Mouse (Mus musculus) heart, embryonic 11.5 days (tissue): ENCODE measurements around the gene Tfrc. TPM values are rescaled to one million over a fixed set of nuclear protein-coding genes. Genes with fewer than 3 reads are reported as not detected.

Source experiments
- ATAC-seq: fragments of 200-750 bp; cut with Nextera tagmentation; replicated peaks from 2 replicates; pipeline ENCODE4 v1.8.0; 2017; ENCODE audit warnings: moderate library complexity; ENCODE audit not compliant: insufficient number of reproducible peaks, low FRiP score, low TSS enrichment
- H3K27ac ChIP-seq: fragments of 300-500 bp; sonication (generic); 2 replicates; pipeline ENCODE4 v1.5.1; 2014; ENCODE audit warnings: mild to moderate bottlenecking, low read depth, low read length
- H3K27me3 ChIP-seq: fragments of 300-500 bp; sonication (generic); 2 replicates; pipeline ENCODE4 v1.6.1; 2014; ENCODE audit warnings: mild to moderate bottlenecking, low read length, mixed read lengths; ENCODE audit not compliant: control insufficient read depth, insufficient read depth
- H3K36me3 ChIP-seq: fragments of 300-500 bp; sonication (generic); 2 replicates; pipeline ENCODE4 v1.6.1; 2014; ENCODE audit warnings: mild to moderate bottlenecking, low read length, moderate library complexity, mixed read lengths; ENCODE audit not compliant: control insufficient read depth, insufficient read depth
- H3K4me1 ChIP-seq: fragments of 300-500 bp; sonication (generic); 2 replicates; pipeline ENCODE4 v1.6.1; 2014; ENCODE audit warnings: low read length; ENCODE audit not compliant: control insufficient read depth, insufficient read depth
- H3K4me2 ChIP-seq: fragments of 300-500 bp; sonication (generic); 2 replicates; pipeline ENCODE4 v1.6.1; 2014; ENCODE audit warnings: mild to moderate bottlenecking, moderate library complexity
- H3K4me3 ChIP-seq: fragments of 300-500 bp; sonication (generic); 2 replicates; pipeline ENCODE4 v1.5.1; 2014; ENCODE audit warnings: low read depth, low read length
- H3K9ac ChIP-seq: fragments of 300-500 bp; sonication (generic); 2 replicates; pipeline ENCODE4 v1.6.1; 2014; ENCODE audit warnings: mild to moderate bottlenecking, low read depth, low read length, moderate library complexity
- H3K9me3 ChIP-seq: fragments of 300-500 bp; sonication (generic); replicated peaks from 2 replicates; pipeline ENCODE4 v1.6.1; 2016; ENCODE audit warnings: low read length; ENCODE audit not compliant: control insufficient read depth
- WGBS: fragments of 180-500 bp; shearing (Covaris S2); extraction: QIAGEN DNeasy Blood & Tissue Kit; methylation state at CpG from one replicate; pipeline ENCODE4 v1.1.7; 2014; ENCODE audit not compliant: insufficient replicate concordance; 5-methylcytosine and 5-hydroxymethylcytosine counted together
- polyA plus RNA-seq: library from polyadenylated mRNA; unstranded; fragments of >200 nt; fragmentation: Nextera tagmentation; extraction: Ambion mirVana; gene quantifications from 2 replicates; pipeline ENCODE4 v1.2.1, GENCODE M21; 2014

Gene Tfrc
- polyA plus RNA-seq, 1 experiment from 2014 or later, result 66.7 TPM

DNA sequence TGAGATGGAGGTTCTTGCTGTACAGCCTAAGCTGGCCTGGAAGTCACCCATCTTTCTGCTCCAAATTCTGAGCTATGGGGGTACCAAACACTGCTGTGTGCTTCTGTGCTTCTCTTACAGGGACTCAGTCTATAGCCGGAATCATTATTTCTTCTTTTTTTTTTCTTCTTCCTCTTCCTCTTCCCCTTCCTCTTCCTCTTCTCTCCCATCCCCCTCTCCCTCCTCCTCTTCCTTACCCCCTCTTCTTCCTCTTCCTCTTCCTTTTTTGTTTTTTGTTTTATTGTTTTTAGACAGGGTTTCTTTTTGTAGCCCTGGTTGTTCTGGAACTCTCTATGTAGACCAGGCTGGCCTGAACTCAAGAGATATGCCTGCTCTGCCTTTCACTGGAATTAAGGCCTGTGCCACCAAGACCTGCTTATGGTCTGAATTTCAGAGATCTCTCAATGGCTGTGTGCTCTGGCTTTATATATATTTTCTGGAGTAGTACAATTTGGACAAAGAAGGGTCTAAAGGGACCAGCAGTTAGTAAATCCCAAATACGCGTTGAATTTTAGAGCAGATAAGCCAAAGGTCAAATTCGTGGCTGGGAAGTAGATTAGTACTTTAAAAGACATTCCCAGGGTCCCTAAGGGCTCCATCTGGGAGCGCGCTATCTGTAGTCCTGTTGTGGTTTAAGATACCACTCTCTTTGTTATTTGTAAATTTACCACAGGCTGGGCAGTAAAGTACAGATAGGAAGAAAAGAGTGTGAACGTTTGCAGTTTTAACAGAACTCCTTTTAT, 967 bp upstream of the Tfrc start:
- Histone ChIP-seq H3K27ac (peak overlapping the region; percentile 93), H3K9me3 (no peaks in the 10 kb centered on the region), H3K36me3 (no peaks in the 10 kb centered on the region), H3K4me2 (peak overlapping the region; percentile 64), H3K4me1 (no peaks in the 10 kb centered on the region; the same call in 1 of the 2 replicates), H3K27me3 (no peaks in the 10 kb centered on the region), H3K9ac (peak overlapping the region; percentile 96; the same call in 1 of the 2 replicates), H3K4me3 (peak overlapping the region; percentile 87; the same call in 1 of the 2 replicates)
- ATAC-seq, result no peak
- 35% methylated on average over 7 of the region's 7 CpGs for WGBS

DNA sequence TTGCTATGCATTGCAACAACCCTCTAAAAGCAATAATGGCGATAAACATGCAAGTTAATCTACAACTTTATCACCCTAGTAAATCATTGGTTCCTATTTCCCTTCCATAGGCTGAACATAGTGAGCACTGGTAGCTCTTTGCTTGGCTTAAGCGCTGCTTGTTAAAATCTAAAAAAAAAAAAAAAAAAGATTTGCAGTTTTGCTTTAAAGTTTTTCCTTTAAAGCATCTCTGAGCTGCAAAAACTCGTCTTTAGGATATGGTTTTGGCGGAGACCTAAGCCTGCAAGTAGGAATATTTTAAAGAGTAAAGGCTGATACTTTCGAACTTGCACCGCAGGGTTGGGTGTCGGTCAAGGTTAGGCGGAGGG, 392 bp upstream of the Tfrc start:
- WGBS, result 8% methylated on average over 8 of the region's 8 CpGs
- Histone ChIP-seq H3K9me3 (no peaks in the 10 kb centered on the region), H3K9ac (peak overlapping the region; percentile 96; the same call in 1 of the 2 replicates)

DNA sequence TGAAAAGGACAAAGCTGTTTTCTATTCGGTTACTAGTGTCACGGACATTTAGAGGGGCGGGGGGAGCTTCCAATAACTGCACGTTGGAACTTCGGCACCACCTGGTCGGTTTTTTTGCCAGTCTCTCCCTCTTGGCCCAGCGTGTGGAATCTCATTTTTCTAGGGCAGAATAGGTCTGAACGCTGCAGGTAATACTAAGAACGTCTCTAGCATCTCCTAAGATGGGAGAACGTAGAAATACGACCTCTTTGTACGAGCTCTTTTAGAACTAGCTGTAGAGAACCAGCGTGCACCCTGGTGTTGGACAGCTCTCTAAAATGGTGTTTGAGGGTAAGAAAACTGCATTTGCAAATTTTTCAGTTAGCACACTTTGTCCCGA, 670 bp downstream of the Tfrc start:
- H3K36me3 ChIP-seq, result no peaks in the 10 kb centered on the region
- H3K9me3 ChIP-seq, result no peaks in the 10 kb centered on the region
- H3K9ac ChIP-seq, result peak overlapping the region; percentile 96
- no peaks in the 10 kb centered on the region; the same call in 1 of the 2 replicates for H3K4me1 ChIP-seq
- H3K27me3 ChIP-seq, result no peaks in the 10 kb centered on the region
- ATAC-seq, result no peak
- H3K27ac ChIP-seq, result peak overlapping the region; percentile 93
- H3K4me3 ChIP-seq, result peak overlapping the region; percentile 87
- WGBS, result under 1% methylated on average over 14 of the region's 14 CpGs
- peak overlapping the region; percentile 64 for H3K4me2 ChIP-seq

More for the DNA sequence above, 392 bp upstream of the Tfrc start:
- peak overlapping the region; percentile 93 for H3K27ac ChIP-seq
- no peaks in the 10 kb centered on the region for H3K27me3 ChIP-seq
- no peak for ATAC-seq
- H3K4me1 ChIP-seq, result no peaks in the 10 kb centered on the region; the same call in 1 of the 2 replicates
- H3K4me3 ChIP-seq, result peak overlapping the region; percentile 87
- H3K36me3 ChIP-seq, result no peaks in the 10 kb centered on the region
- peak overlapping the region; percentile 64 for H3K4me2 ChIP-seq

DNA sequence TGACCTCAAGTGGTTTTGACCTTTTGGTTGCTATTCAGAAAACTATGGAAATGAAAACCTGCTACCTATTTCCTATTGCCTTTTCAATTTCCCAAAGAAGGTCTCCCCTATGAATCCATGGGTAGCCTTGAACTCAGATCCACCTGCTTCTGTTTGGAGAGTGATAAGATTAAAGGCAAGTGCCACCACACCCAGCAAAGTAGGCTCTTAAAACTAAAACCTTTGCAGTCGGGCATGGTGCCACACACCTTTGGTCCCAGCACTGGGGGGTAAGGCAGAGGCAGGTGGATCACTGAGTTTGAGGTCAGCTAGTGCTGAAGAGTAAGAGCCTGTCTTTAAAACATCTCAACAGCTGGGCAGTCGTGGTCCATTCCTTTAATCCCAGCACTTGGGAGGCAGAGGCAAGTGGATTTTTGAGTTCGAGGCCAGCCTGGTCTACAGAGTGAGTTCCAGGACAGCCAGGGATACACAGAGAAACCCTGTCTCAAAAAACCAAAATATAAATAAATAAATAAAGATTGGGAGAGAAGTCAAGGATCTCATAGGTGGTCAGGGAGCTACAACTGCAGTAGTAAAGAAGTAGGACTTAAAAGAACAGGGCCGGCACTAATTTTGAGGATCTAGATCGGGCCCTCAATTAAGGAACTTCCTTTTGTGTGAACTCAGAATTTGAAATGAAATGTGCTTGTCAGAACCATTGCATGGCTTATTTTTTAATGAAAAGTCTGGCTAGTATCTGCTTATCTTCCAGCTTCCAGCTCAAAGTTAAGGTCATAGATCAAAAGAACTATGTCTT, 1.9 kb downstream of the Tfrc start:
- Histone ChIP-seq H3K9me3 (no peaks in the 10 kb centered on the region), H3K36me3 (no peaks in the 10 kb centered on the region), H3K27ac (peak overlapping the region; percentile 25), H3K9ac (peak overlapping the region; percentile 56; the same call in 1 of the 2 replicates), H3K4me1 (no peaks in the 10 kb centered on the region; the same call in 1 of the 2 replicates), H3K4me3 (peak overlapping the region; percentile 87), H3K4me2 (peak overlapping the region; percentile 64), H3K27me3 (no peaks in the 10 kb centered on the region)
- 65% methylated on average over 5 of the region's 5 CpGs for WGBS
- no peak for ATAC-seq

DNA sequence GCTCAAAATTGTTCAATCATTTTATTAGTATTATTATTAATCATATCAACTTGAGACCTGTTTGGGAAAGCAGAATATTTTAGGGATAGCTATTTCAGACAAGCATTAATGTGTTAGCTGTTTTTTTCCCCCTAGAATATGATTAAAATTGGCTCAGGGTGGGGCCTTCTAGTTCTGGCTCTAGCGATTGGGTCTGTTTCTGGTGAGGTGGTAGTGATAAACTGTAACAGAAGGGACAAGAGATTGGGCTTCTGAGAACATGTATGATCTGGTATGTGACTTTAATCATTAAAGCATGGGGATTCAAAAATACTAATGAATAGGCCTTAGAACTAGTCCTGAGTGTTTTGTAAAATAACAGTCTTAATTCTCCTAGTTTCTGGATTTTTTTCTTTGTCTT, 3.3 kb downstream of the Tfrc start:
- WGBS, result 64% methylated on average over 1 of the region's 1 CpGs
- Histone ChIP-seq H3K27ac (0 out of 2 replicates have a peak overlapping the region, but pooled peaks have one; percentile 35), H3K4me1 (no peaks in the 10 kb centered on the region; the same call in 1 of the 2 replicates), H3K4me3 (peak overlapping the region; percentile 10; the same call in 1 of the 2 replicates), H3K36me3 (no peaks in the 10 kb centered on the region), H3K9ac (no peak overlapping the region), H3K27me3 (no peaks in the 10 kb centered on the region), H3K9me3 (no peaks in the 10 kb centered on the region), H3K4me2 (peak overlapping the region; percentile 41)
- ATAC-seq, result no peak

DNA sequence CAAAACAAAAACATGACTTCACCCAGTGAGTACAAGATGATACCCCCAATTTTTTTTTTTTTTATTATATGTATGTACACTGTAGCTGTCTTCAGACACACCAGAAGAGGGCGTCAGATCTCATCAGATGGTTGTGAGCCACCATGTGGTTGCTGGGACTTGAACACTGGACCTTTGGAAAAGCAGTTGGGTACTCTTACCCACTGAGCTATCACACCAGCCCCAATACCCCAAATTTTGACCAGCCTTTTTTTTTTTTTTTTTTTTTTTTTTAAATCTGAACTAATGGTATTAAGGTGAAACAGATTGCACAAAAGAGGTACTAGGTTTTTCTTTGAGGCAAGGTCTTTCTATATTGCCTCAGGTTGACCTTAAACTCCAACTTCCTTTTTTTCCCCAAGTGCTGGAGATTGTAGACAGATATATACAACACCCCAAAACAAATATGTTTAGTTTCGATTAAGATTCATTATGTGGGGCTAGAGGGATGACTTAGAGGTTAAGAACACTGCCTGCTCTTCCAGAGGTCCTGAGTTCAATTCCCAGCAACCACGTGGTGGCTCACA, 4.6 kb downstream of the Tfrc start:
- no peaks in the 10 kb centered on the region for H3K27me3 ChIP-seq
- H3K27ac ChIP-seq, result no peak overlapping the region
- H3K9ac ChIP-seq, result no peak overlapping the region
- no peak overlapping the region; the same call in 1 of the 2 replicates for H3K4me2 ChIP-seq
- no peak overlapping the region for H3K4me3 ChIP-seq
- no peaks in the 10 kb centered on the region for H3K9me3 ChIP-seq
- H3K4me1 ChIP-seq, result no peaks in the 10 kb centered on the region; the same call in 1 of the 2 replicates
- H3K36me3 ChIP-seq, result peaks cover 4% of the 10 kb centered on the region; the same call in 1 of the 2 replicates
- 72% methylated on average over 3 of the region's 3 CpGs for WGBS
- no peak for ATAC-seq

DNA sequence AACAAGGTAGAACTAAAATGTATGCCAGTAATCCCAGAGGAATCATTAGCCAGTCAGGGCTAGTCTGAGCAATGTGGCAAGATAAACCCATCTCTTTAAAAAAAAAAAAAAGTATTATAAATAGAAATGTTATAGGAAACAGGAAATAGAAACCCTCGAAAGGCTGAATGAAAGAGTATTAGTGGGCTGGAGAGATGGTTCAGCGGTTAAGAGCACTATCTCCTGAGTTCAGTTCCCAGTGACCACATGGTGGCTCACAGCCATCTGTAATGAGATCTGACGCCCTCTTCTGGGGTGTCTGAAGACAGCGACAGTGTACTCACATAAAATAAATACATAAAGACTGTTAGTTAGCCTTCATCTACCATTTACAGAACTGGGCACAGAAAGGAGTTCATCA, 5.3 kb downstream of the Tfrc start:
- Histone ChIP-seq H3K9ac (no peak overlapping the region), H3K27me3 (no peaks in the 10 kb centered on the region), H3K4me3 (no peak overlapping the region), H3K4me2 (no peak overlapping the region), H3K36me3 (peaks cover 4% of the 10 kb centered on the region; the same call in 1 of the 2 replicates), H3K4me1 (no peaks in the 10 kb centered on the region; the same call in 1 of the 2 replicates), H3K27ac (no peak overlapping the region), H3K9me3 (no peaks in the 10 kb centered on the region)
- no peak for ATAC-seq
- 58% methylated on average over 4 of the region's 4 CpGs for WGBS

DNA sequence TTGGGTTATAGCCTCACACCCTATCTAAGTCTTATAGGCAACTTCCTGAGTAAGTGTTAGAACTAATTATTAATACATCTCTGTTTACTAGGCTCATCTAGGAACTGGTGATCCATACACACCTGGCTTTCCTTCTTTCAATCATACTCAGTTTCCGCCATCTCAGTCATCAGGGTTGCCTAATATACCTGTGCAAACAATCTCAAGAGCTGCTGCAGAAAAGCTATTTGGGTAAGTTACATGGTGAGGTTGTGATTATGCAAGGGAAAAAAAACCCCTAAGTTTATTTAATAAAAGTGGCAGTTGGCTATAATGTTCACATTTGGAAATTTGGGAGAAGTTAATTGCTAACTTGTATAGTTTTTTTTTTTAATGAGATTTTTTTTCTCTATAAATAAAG, 10.2 kb downstream of the Tfrc start:
- Histone ChIP-seq H3K4me2 (no peak overlapping the region), H3K27ac (no peak overlapping the region), H3K4me1 (no peaks in the 10 kb centered on the region), H3K36me3 (peaks cover 29% of the 10 kb centered on the region), H3K9ac (no peak overlapping the region), H3K27me3 (no peaks in the 10 kb centered on the region), H3K4me3 (no peak overlapping the region), H3K9me3 (no peaks in the 10 kb centered on the region)
- no peak for ATAC-seq
- WGBS, result 97% methylated on average over 1 of the region's 1 CpGs
